ENCODE assay signal across 8 mouse cellular contexts in genomic region chr17:47864496-47864895, GRCm38 (mm10). TPM values are rescaled to one million over a fixed set of nuclear protein-coding genes. Genes with fewer than 3 reads are reported as not detected.
DNase-seq lines count a peak whose midpoint lies in the region; ATAC-seq and TF ChIP-seq lines count a peak whose summit lies in the region.

No protein-coding gene starts in this region.

- in situ Hi-C loops in ES-E14 (cut with MboI; ENCODE audit: low sequenced_read_pairs in 2 of 2, unreplicated experiment in 2 of 2), result no loop called here

- peak; percentile 93 for DNase-seq in ES-E14 (ENCODE audit: low read depth, low spot score)
- peak; percentile 69 for DNase-seq in cerebellum, adult 11 months
- peak; percentile 85 for DNase-seq in forebrain, embryonic 14.5 days (ENCODE audit: low spot score)
- DNase-seq in heart, postnatal 25 days (ENCODE audit: low spot score), result peak; percentile 61
- DNase-seq in large intestine, adult 2 months (ENCODE audit: low read depth, low spot score), result peak; percentile 50
- DNase-seq in lung, embryonic 14.5 days, result peak; percentile 95
- peak; percentile 74 to 92 for DNase-seq in thymus, postnatal 10 days (ENCODE audit: low spot score in 2 of 2)

- intact Hi-C loops in heart, postnatal 25 days (cut with DNase I), result loop anchor here (1.0 to 5.0 kb wide), 2 partner anchors 71 to 122 kb away; no protein-coding TSS in a partner anchor

- WGBS in forebrain, embryonic 14.5 days, result 4% methylated on average over 17 of the region's 17 CpGs
- 2% methylated on average over 17 of the region's 17 CpGs for WGBS in large intestine, adult 2 months
- WGBS in lung, embryonic 14.5 days, result 2% methylated on average over 17 of the region's 17 CpGs
- WGBS in olfactory bulb, adult 2 months, result 5% methylated on average over 17 of the region's 17 CpGs

- TF ChIP-seq CTCF in lung, embryonic 14.5 days (IDR thresholded peaks at IDR 0.05; ENCODE audit: low read depth), result peak; percentile 98
- TF ChIP-seq CTCF in olfactory bulb, adult 2 months (IDR thresholded peaks at IDR 0.05; ENCODE audit: insufficient read depth, low read depth, low read length), result peak; percentile 95

- peaks cover 0 to 34% of the 10 kb centered on the region in 2 experiments; a peak in 2 of 4 replicates for H3K4me1 ChIP-seq in ES-E14 (ENCODE audit: control insufficient read depth in 2 of 2, insufficient read depth in 2 of 2, low read length in 2 of 2, poor library complexity in 1 of 2)
- H3K4me1 ChIP-seq in forebrain, embryonic 14.5 days (ENCODE audit: control insufficient read depth, insufficient read depth, low read length), result peaks cover 6% of the 10 kb centered on the region; the same call in 1 of the 2 replicates
- H3K4me1 ChIP-seq in lung, embryonic 14.5 days (ENCODE audit: insufficient read depth), result 0 out of 2 replicates have a peak, but pooled peaks cover 3% of the 10 kb centered on the region
- H3K4me1 ChIP-seq in olfactory bulb, adult 2 months (ENCODE audit: control insufficient read depth, insufficient read depth, low read length), result peaks cover 2% of the 10 kb centered on the region; the same call in 1 of the 2 replicates

- H3K9ac ChIP-seq in ES-E14 (ENCODE audit: insufficient read depth, low read depth, low read length, poor library complexity, severe bottlenecking), result peak overlapping the region; percentile 41; the same call in 1 of the 2 replicates
- peak overlapping the region; percentile 17; the same call in 1 of the 2 replicates for H3K9ac ChIP-seq in forebrain, embryonic 14.5 days (ENCODE audit: low read length)
- no peak overlapping the region for H3K9ac ChIP-seq in lung, embryonic 14.5 days

- ATAC-seq in forebrain, embryonic 14.5 days, result peak; percentile 86
- ATAC-seq in lung, embryonic 14.5 days (ENCODE audit: insufficient read depth), result peak; percentile 85

- peaks cover 14% of the 10 kb centered on the region for H3K36me3 ChIP-seq in ES-E14 (ENCODE audit: control insufficient read depth, insufficient read depth, low read length, poor library complexity, severe bottlenecking)
- H3K36me3 ChIP-seq in forebrain, embryonic 14.5 days (ENCODE audit: control insufficient read depth, insufficient read depth, low read length), result peaks cover 23% of the 10 kb centered on the region
- H3K36me3 ChIP-seq in lung, embryonic 14.5 days (ENCODE audit: insufficient read depth), result peaks cover 27% of the 10 kb centered on the region

- no peak overlapping the region; a peak in 1 of 4 replicates for H3K4me3 ChIP-seq in ES-E14 (ENCODE audit: insufficient read depth in 1 of 2, low read depth in 1 of 2, low read length in 2 of 2, poor library complexity in 1 of 2, severe bottlenecking in 1 of 2)
- no peak overlapping the region for H3K4me3 ChIP-seq in forebrain, embryonic 14.5 days (ENCODE audit: low read depth, low read length)
- no peak overlapping the region for H3K4me3 ChIP-seq in lung, embryonic 14.5 days (ENCODE audit: low read depth, low read length)
- H3K4me3 ChIP-seq in olfactory bulb, adult 2 months (ENCODE audit: insufficient read depth, low read depth, low read length), result no peak overlapping the region

- no peak overlapping the region for H3K27ac ChIP-seq in ES-E14 (ENCODE audit: insufficient read depth, low read depth, low read length, poor library complexity, severe bottlenecking)
- no peak overlapping the region for H3K27ac ChIP-seq in forebrain, embryonic 14.5 days (ENCODE audit: low read depth, low read length)
- H3K27ac ChIP-seq in lung, embryonic 14.5 days (ENCODE audit: low read depth), result no peak overlapping the region
- H3K27ac ChIP-seq in olfactory bulb, adult 2 months (ENCODE audit: insufficient read depth, low read depth, low read length), result no peak overlapping the region

- no peaks in the 10 kb centered on the region for H3K27me3 ChIP-seq in forebrain, embryonic 14.5 days (replicated peaks; ENCODE audit: control insufficient read depth, insufficient read depth, low read length)
- H3K27me3 ChIP-seq in lung, embryonic 14.5 days (ENCODE audit: insufficient read depth, low read length), result no peaks in the 10 kb centered on the region

- H3K4me2 ChIP-seq in forebrain, embryonic 14.5 days (ENCODE audit: low read length), result peak overlapping the region; percentile 25; the same call in 1 of the 2 replicates
- 0 out of 2 replicates have a peak overlapping the region, but pooled peaks have one; percentile 10 for H3K4me2 ChIP-seq in lung, embryonic 14.5 days

- TF ChIP-seq POLR2A in olfactory bulb, adult 2 months (IDR thresholded peaks at IDR 0.05; ENCODE audit: insufficient read depth, low read depth, low read length), result no peak

- no peaks in the 10 kb centered on the region for H3K9me3 ChIP-seq in ES-E14 (ENCODE audit: control insufficient read depth, insufficient read depth, low read depth, low read length)
- no peaks in the 10 kb centered on the region for H3K9me3 ChIP-seq in forebrain, embryonic 14.5 days (replicated peaks; ENCODE audit: control insufficient read depth, low read length)
- no peaks in the 10 kb centered on the region for H3K9me3 ChIP-seq in lung, embryonic 14.5 days (ENCODE audit: low read depth, low read length)

TF ChIP-seq in ES-E14, 5 proteins besides CTCF, POLR2A, EP300 and RAD21:
- no peak for TF ChIP-seq HCFC1 (IDR thresholded peaks at IDR 0.05; ENCODE audit: borderline replicate concordance, insufficient read depth, low read length)
- peak; percentile 42; the same call in 1 of the 2 replicates for TF ChIP-seq ZC3H11A (IDR thresholded peaks at IDR 0.05; ENCODE audit: borderline replicate concordance, low read depth, low read length)
- no peak for TF ChIP-seq CHD2 (IDR thresholded peaks at IDR 0.05; ENCODE audit: low read depth, low read length)
- no peak for TF ChIP-seq MAFK (IDR thresholded peaks at IDR 0.05; ENCODE audit: insufficient read depth, low read depth, low read length)
- TF ChIP-seq ZNF384 (IDR thresholded peaks at IDR 0.05; ENCODE audit: low read depth, low read length), result no peak

RNA-seq across cellular contexts. Expression of gene Mdfi, which starts 30.0 kb away (rescaled TPM):
- 15.6 and 25.0 TPM in 2 replicates for total RNA-seq in ES-E14 (2012; rRNA removed)
- 10.4 and 12.4 TPM in 2 replicates for polyA plus RNA-seq in forebrain, embryonic 14.5 days (2014; fragmentation: Nextera tagmentation; extraction: Ambion mirVana)
- 1 to 10 TPM; 2.4 TPM for total RNA-seq in heart, postnatal 25 days (2021)
- polyA plus RNA-seq in large intestine, adult 2 months (2012; rRNA removed), result 4.3 and 4.6 TPM in 2 replicates
- 38.8 and 43.6 TPM in 2 replicates for polyA plus RNA-seq in lung, embryonic 14.5 days (2014; fragmentation: Nextera tagmentation; extraction: Ambion mirVana)
- not detected in 2 replicates for polyA plus RNA-seq in olfactory bulb, adult 2 months (2012; ENCODE audit: insufficient read depth, insufficient read length, low replicate concordance, missing spikeins)

RNA-seq across cellular contexts. Expression of gene Foxp4, which starts 59.9 kb away (rescaled TPM):
- 25.2 and 42.4 TPM in 2 replicates for total RNA-seq in ES-E14 (2012; rRNA removed)
- polyA plus RNA-seq in forebrain, embryonic 14.5 days (2014; fragmentation: Nextera tagmentation; extraction: Ambion mirVana), result 20.3 and 29.9 TPM in 2 replicates
- 1 to 10 TPM; 9.4 to 9.6 TPM for total RNA-seq in heart, postnatal 25 days (2021)
- polyA plus RNA-seq in large intestine, adult 2 months (2012; rRNA removed), result 46.2 and 62.4 TPM in 2 replicates
- polyA plus RNA-seq in lung, embryonic 14.5 days (2014; fragmentation: Nextera tagmentation; extraction: Ambion mirVana), result 37.2 and 42.2 TPM in 2 replicates
- polyA plus RNA-seq in olfactory bulb, adult 2 months (2012; ENCODE audit: insufficient read depth, insufficient read length, low replicate concordance, missing spikeins), result not detected in 2 replicates

Comparison
In these comparisons a context has a peak if more than half of its experiments do, and no peak if none do; other contexts are left out.
1. RNA of gene Foxp4, which starts 59.9 kb away (polyA plus RNA-seq): 46.2 to 62.4 TPM in large intestine, adult 2 months, 37.2 to 42.2 TPM in lung, embryonic 14.5 days and 20.3 to 29.9 TPM in forebrain, embryonic 14.5 days; not detected in olfactory bulb, adult 2 months; every median in the first group is over 10 times any median in the second.
2. Peak in every context shown above with its lines, with median percentiles within 50 percentile points of each other: DNase-seq.